Mouse (Mus musculus): ENCODE results near the gene Flot1.

DNA sequence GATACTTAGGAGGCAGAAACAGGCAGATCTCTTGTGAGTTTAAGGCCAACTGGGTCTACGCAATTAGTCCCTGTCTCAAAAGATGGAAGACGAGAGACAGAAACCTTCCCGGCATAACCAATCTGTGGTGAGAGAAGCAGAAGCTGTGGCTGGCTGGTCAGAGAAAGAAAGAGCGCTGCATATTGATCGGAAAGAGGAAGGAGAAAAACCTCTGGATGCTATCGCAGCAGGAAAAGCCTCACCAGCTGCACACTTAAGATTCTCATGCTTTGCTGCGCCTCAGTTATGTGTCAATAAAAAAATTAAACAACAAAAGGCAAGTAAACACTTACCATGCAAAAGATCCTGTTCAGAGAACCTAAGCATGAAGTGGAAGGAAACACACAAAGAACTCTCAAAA lies 42.7 kb upstream of the Flot1 start:
- TF ChIP-seq CTCF (IDR thresholded peaks at IDR 0.05; ENCODE audit: low read depth) (no peak), EP300 (optimal IDR thresholded peaks at IDR 0.05) (no peak)

All from stomach, postnatal 0 days (tissue).